Mouse (Mus musculus): ENCODE data around the gene Msmb. TPM values are rescaled to one million over a fixed set of nuclear protein-coding genes. Genes with fewer than 3 reads are reported as not detected.

Msmb gene
- total RNA-seq, 2 experiments from 2014 or later = not detected

DNA sequence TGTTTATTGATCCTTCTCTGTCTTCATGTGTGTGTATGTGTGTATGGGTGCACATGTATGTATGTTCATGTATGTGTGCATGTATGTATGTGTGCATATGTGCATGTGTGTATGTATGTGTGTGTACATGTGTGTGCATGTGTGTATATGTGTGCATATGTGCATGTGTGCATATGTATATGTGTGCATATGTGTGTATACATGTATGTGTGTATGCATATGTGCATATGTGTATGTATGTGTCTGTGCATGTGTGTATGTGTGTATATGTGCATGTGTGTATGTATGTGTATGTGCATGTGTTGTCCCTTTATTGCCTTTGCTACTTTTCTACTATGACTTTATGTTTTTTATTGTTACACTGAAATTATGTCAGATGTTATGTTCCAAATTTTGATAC, 2.9 kb downstream of the Msmb start:
- intact Hi-C loops (cut with DNase I) = no loop called here
- no peak for DNase-seq (ENCODE audit: low spot score in 2 of 2)

DNA sequence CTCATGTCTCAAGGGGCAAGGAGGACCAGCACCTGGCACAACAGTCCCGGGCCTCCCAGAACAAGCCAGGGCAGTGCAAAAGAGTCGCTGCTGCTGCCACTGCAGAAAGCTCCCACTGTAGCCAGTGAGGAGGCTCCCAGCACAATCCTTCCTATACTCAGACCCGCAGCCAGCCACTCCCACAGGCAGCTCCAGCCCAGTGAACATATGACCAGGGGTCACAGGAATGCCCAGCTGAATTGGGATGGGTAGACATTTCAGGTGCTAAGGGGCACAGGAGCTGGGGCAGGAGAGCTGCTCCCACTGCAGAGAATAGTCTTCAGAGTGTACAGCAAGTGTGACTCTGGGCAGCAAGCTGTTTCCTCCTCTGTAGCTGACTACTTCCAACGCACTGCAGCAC, 3.6 kb downstream of the Msmb start:
- intact Hi-C loops (cut with DNase I) = no loop called here

DNA sequence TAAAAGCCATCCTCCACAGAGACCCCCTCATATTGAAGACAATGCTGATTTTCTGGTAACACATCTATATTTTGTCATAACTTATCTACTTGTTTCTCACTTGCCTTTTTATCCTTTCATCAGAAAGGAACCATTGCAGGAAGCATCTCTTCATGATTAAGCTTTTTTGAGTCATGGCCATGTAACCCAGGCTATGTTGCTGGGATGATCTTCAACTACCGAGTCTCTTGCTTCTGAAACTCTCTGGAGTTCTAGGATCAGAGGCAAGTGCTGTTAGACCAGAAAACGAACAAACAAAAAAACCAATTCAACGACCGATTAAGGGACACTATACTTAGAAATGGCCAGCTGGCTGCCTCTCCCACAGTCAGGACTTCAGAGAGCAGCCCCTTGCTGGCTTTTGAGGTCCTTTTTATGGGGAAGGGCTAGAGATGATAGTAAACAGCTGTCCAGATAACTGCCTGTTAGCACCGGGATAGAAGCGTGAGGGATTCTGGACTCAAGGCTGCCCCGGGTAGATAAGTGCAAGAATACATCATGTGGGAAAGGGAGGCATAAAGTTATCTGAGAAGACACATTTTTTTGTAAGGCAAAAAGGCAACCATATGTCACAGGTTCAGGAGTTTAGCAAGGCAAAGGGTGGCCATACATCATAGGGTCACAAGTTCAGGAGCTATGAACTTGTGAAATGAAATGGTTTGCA, 4.1 kb downstream of the Msmb start:
- intact Hi-C loops (cut with DNase I) = no loop called here
- no peak for DNase-seq (ENCODE audit: low spot score in 2 of 2)

More for the DNA sequence above, 3.6 kb downstream of the Msmb start:
- no peak for DNase-seq (ENCODE audit: low spot score in 2 of 2)

DNA sequence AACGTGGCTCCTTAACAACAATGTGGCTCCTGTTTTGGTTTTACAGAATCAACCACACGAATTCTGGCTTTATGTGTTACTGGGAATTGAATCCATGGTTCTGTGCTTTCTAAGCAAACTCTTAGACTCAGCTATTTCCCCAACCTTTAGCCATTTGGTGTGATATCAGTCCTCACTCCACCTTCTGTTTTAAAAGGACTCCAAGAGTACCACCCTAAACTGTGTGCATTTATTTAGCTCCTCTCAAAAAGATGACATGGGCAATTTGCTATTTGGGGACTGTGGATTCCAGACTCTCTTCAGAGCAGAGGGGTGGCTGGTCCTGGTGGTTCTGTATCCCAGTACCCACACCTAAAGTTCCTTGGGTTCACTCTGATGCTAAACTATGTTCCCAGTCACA, 4.8 kb downstream of the Msmb start:
- intact Hi-C loops (cut with DNase I) = no loop called here
- DNase-seq (ENCODE audit: low spot score in 2 of 2) = no peak

DNA sequence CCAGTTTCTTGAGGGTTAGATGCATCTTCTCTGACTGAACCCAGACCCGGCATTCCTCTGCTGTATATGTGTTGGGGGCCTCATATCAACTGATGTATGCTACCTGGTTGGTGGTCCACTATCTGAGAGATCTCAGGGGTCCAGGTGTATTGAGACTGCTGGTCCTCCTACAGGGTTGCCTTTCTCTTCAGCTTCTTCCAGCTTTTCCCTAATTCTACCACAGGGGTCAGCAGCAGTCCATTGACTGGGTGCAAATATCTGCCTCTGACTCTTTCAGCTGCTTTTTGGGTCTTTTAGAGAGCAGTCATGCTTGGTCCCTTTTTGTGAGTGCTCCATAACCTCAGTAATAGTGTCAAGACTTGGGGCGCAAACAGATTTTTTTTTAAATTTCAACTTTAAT, 9.0 kb downstream of the Msmb start:
- intact Hi-C loops (cut with DNase I) = no loop called here
- DNase-seq (ENCODE audit: low spot score in 2 of 2) = no peak

DNA sequence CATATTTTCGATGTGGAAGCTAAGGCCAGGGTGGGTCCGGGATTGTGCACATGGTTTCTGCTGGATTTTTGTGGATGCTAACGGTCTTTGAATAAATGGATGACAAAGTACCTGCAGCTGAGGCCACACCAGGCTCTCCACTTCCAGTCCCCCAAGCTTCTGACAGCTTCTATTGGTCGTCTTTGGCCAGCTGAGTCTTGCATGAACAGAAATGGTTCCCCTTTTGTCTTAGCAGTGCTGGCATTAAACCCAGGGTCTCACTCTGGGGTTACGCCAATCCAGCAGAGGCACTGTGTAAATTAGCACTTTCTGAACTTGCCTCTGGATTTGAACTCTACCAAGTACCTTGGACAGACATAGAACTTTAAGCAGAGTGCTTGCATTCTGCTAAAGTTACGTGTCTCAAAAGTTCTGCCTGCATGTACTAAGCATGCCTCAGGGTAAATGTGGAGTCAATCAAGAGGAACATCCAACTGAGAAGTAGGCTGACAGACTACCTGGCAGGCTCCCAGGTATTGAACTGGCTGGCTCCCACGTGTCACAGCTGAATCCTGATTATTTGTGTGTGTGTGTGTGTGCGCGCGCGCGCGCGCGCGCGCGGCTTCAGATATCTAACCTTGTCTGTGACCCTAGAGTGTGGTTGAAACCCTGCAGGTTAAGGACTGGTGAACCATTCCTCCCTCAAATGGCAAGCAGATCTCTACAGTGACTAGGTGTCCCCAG, 10.6 kb downstream of the Msmb start:
- intact Hi-C loops (cut with DNase I) = no loop called here

DNA sequence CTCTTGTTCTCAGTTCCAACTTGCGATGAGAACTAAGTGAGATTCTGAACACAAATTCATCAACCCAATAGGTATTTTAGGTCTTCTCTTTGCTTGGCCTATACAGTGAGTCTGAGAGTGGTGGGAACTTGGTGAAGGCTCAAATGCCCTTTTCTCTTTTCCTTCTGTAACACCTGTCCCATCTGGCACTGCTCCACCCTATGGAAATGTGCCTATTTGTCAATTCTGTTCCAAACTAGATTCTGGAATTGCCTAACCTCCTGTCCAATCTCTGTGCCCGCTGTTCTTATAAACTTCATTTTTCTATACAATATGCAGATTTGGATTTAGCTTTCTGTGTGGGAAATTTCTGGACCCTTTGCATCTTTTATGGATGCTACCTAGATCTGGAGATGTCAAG, 11.3 kb downstream of the Msmb start:
- intact Hi-C loops (cut with DNase I) = no loop called here
- no peak for DNase-seq (ENCODE audit: low spot score in 2 of 2)

More for the DNA sequence above, 10.6 kb downstream of the Msmb start:
- no peak for DNase-seq (ENCODE audit: low spot score in 2 of 2)

DNA sequence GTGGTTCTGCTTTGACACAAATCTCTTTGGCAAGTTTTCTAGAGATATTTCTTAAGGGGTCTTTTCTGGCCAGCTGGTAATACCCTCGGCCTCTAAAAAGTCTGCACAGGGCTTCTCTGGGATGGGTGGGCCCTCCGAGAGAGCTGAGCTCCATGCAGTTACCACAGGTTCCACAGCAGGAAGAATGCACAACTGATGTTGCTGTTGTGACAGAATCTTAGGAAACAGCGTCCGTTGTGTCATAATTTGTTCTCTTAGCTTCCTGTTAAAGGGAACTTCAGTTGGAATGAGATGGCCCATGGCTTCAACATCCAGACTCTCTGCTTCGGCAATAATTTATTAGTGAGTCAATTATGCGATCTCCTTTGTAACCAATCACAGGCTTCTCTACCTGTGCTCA, 12.9 kb downstream of the Msmb start:
- intact Hi-C loops (cut with DNase I) = no loop called here
- no peak for DNase-seq (ENCODE audit: low spot score in 2 of 2)

DNA sequence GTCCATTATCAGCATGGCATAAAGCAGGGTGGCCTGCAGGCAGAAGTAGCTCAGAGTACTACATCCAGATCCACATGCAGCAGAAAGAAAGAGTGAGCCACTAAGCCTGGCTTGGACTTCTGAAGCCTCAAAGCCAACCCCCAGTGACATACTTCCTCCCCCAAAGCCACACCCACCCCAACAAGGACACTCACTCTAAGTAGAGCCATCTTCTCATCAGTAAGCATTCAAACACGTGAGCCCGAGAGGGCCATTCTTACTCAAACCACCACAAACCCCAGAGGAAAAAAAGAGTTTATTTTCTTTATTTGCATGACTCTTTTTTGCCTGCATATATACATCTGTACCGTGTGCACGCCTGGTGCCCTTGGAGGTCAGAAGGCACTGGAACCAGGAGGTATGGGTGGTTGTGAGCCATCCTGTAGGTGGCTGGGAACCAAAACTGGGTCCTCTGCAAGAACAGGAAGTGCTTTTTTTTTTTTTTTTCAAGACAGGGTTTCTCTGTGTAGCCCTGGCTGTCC, 17.4 kb downstream of the Msmb start:
- intact Hi-C loops (cut with DNase I) = no loop called here
- no peak for DNase-seq (ENCODE audit: low spot score in 2 of 2)

DNA sequence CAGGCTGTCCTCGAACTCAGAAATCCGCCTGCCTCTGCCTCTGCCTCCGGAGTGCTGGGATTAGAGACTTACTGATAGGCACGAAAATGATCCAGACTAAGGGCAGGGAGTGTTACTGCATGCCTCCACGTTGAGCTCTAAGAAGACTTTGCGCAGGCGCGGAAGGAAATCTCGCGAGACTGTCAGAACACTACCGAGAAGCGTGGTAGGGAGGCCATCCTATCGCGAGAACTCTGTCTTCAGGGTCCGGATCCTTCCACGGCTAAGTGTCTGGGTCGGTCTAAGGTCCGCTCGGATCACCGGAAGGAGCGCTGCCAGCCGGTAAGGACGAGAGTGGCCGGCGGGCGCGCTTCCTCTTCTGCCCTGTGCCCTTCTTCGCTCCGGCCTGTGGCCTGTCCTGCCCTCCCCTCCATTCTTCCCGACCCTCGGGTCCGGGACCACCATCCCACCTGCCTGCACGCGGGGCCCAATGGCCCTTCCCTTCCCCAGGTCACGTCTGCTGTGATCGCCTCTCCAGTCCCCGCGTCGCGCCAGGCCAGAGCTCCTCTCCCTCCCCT, 17.9 kb downstream of the Msmb start, which contains the start of gene Ncoa4:
Gene Ncoa4, plus strand, starts transcription at position 176 of the 557 bp plus-strand sequence.
- DNase-seq (ENCODE audit: low spot score in 2 of 2) = peak; percentile 97 to 98
- intact Hi-C loops (cut with DNase I) = no loop called here

DNA sequence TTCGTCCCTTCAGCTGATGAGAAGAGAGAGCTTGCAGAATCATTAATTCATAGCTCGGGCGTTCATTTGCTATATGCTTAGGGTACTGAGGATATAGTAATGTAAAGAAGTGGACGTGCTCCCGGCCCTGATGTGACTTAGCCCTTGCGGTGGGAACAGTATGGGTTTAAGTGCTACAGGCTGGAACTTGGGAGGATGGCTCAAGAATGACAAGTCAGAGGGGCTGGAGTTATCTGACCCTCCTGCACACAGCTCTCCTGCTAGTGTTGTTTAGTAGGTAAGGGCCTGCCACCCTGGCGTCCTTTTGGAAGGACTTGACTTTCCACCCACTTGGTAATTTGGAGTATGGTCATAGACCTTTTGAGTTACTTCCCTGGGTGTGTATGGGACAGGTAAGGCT, 18.7 kb downstream of the Msmb start:
- intact Hi-C loops (cut with DNase I) = no loop called here
- no peak for DNase-seq (ENCODE audit: low spot score in 2 of 2)

DNA sequence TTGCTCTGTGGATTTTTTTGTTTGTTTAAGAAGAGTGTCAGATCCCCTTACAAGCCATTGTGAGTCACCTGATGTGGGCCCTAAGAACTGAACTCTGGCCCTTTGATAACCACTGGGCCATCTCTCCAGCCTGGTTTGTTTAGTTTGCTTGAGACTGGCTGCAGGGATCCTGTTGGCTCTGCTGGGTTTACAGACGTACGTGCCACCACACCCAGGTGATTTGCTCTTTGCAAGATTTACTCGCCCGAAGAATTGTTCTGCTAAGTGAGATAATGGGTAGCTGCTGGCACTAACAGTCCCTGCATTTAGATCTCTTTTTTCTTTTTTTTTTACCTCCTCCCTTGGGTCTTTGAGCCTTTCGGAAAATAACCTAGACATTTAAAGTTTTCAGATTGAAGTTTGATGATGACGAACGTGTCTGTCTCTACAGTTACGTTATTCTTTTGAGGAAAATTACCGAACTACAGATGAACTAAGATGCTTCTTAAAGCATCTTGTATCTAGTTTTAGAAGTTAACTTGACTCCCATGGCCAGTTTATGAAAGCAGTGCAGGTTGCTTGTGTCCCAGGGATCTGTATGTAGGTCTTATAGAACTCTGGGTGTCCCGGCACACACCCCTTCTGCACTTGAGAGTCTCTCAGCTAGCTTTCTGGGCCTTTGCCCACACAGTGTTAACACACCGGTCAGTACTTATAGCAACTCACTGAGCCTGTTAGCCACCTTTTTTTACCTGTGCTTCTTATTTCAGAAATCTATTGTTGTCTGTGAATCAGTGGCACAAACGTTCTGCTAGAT, 19.5 kb downstream of the Msmb start:
- intact Hi-C loops (cut with DNase I) = no loop called here

DNA sequence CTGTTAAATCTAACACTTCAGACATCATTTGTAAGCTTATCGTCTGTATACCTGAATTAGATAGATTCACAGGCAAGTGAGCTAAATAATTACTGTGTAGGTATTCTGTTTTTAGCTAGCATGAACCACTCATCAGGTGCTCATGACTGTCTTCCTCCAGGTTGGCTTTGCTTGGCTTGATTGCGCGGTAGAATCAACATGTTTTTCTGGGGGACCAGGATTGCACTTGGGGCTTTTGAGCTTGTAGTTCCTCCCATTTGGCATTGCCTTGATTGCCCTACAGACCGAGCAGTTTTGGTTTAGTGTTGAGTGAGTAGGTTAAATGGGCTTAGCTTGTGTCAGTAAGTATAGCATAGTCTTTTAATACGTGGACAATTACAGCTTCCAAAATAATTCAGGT, 20.4 kb downstream of the Msmb start:
- DNase-seq (ENCODE audit: low spot score in 2 of 2) = no peak
- intact Hi-C loops (cut with DNase I) = no loop called here

More for the DNA sequence above, 19.5 kb downstream of the Msmb start:
- DNase-seq (ENCODE audit: low spot score in 2 of 2) = no peak

DNA sequence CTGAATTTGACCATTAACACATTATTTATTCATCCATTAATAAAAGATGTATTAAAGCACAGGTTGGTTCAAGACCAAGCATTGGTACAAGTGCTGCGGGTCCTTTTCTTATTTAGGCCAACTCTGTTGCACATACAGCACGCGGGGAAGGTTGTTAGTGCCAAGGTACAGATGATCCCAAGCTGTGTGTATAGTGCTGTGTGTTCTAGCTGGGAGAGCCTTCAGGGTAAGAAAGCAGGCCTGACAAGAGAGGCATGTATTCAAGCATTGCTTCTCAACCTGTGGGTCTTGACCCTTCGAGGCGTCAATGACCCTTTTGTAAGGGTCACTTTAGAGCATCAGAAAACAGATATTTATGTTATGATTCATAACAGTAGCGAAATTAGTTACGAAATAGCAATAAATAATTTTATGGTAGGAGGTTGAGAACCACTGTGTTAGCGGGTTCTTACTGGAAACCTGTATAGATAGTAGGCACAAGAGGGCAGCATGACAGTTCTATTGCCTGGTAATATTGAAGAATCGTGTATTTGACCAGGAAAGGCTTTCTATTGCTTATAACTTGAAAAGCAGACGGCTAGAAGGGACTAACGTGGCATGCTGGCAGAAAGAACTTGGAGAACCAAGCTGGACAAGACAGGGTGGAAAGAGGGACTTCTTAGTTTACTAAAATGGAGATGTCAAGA, 21.5 kb downstream of the Msmb start:
- DNase-seq (ENCODE audit: low spot score in 2 of 2) = no peak
- intact Hi-C loops (cut with DNase I) = no loop called here

DNA sequence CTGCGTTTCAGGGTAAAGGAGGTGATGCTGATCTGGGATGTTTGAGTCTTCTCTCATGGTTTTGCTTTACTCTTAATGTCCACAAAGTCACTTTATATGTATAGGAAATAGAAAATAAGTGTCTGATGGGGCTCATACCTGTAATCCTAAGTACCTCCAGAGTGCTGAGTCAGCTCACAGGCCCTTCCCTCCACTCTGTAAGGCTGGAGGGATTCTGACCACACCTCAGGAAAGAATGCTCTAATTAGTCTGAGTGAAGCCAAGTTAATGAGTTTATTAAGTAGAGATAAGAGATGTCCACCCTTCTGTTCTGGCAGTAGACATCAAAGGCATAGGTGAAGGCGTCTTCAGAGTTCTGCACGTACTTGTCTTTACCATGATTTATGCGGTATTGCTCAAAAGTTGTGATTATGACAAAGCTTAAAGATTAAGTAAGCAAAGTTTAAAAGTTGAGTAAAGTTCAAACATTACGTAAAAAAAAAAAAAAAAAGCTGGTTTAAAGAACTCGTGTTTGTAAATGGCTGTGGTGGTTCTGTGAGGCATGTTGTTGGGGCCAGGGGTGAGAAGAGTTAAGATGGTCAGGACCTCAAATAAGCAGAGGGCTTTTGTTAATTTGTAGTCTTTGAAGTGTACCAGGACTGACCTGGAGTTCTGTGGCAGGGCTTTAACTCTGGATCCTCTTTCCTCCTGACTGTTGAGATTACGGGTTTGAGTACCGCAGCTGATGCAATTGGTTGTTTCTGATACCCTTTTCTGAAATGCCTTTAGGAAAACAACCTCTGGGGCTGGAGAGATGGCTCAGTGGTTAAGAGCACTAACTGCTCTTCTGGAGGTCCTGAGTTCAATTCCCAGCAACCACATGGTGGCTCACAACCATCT, 22.6 kb downstream of the Msmb start:
- intact Hi-C loops (cut with DNase I) = no loop called here
- no peak for DNase-seq (ENCODE audit: low spot score in 2 of 2)

DNA sequence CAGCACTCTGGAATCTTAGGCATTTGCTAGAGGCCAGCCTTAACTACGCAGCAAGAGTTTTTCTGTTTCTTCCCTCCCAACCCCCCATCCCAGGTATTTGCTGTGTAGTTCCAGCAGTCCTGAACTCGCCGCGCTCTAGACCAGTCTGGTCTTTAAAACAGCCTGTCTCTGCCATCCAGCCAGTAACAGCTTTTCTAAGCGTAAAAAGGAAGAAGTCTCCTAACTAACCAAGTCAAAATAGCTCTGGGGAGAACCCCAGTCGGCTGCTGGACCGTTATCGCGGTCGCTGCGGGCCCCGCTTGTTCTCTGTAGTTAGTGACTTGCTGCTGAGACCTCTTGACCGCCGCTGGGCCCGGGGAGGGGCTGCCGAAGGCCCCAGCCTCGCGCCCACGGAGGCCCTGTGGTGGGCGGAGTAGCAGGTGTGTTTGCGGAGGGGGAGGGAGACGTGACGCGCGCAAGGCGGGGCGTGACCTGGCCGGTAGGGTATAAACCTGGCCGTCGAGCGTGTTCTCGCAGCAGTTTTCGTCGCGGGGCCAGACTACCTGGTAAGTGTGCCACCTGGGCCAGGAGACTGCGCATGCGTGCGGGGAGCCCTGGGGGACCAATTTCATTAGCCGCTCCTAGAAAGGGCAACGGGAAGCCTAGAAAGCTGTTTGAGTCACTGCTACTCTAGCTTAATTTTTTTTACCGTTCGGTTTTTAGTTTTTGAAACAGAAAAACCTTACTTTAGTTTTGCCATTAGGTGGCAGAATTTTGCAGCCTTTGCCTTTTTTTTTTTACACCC, 23.6 kb downstream of the Msmb start:
- intact Hi-C loops (cut with DNase I) = no loop called here
- peak; percentile 44 to 45 for DNase-seq (ENCODE audit: low spot score in 2 of 2)

DNA sequence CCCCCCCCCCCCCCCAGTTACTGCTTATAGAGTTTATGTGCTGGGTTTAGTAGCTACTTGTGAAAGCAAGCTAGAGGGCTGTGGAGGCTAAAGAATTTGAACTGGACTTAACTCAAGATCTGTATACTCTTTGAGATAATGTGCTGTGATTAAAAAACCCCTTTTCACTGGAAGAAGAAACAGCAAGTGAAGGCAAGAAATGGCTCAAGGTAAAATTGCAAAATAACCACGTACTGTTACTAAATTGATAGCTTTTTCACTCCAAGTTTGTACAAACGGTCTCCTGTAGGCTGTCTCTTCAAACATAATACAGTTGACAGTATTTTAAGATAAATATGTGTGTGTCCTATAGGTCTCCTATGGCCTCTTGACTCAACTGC, 24.2 kb downstream of the Msmb start:
- no peak for DNase-seq (ENCODE audit: low spot score in 2 of 2)
- intact Hi-C loops (cut with DNase I) = no loop called here

DNA sequence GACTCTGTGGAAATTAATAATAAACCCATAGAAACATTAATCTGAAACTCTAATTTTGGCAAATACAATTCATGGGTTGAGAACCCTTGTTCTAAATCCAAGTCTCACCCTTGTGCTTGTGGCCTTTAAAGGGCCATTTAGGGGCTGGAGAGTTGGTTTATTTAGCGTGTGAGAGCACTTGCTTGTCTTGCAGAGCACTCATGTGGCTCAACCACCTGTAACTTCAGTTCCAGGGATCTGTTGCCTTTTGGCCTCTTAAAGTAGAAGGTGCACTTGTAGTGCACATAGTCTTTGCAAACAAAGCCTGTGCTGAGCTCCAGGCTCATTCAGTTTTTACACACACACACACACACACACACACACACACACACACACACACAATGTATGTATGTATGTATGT, 25.0 kb downstream of the Msmb start:
- no peak for DNase-seq (ENCODE audit: low spot score in 2 of 2)
- intact Hi-C loops (cut with DNase I) = no loop called here
